Mouse (Mus musculus) cerebellum, adult 2 months (tissue): ENCODE results near the gene Hdgf.

Experiments
- CTCF ChIP-seq: fragments of 200-500 bp; IDR thresholded peaks from 2 replicates; pipeline ENCODE4 v1.5.1; 2011; ENCODE audit warnings: low read depth, mild to moderate bottlenecking, control low read depth, low read length, moderate library complexity, borderline replicate concordance; ENCODE audit not compliant: insufficient read depth
- POLR2A ChIP-seq: fragments of 200-500 bp; IDR thresholded peaks from 2 replicates; pipeline ENCODE4 v1.6.1; 2011; ENCODE audit warnings: low read length, control low read depth, borderline replicate concordance; ENCODE audit not compliant: insufficient read depth

DNA sequence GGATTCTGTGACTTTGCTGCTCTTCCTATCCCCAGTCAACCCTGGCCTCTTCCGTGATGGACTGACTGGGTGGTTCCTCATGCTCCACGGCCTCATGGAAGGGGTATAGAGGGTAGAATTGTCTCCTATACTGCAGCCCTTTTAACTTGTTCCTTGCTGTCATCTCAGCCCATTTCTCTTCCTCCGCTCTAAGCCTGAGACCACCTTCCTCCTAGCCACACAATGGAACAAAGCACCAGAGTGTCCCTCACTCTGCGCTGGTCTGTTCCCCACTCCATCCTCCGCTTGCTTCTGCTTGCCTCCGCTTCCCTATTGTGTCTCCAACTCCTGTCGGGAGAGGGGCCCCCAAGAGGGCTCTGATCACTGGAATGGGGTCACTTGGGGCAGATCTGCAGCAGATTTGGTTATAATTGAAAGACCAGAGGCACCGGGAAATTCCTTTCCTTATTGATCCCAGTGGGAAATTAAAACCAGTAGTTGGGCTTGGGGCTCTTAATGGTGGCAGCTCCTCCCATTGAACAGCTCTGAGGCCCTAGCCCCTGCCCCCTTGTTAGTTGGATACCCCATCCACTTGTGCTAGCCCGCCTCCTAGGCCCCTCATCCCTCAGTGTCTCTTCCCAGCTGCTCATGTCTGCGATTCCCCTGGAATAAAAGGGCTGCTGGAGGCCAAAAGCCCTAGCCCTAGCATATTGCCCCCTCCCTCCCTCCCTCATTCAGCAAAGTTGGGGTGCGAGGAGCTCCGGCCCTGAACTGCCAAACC lies 39.8 kb downstream of the Hdgf start:
- TF ChIP-seq CTCF (no peak), POLR2A (no peak)
